Mouse (Mus musculus) lung, adult 2 months (tissue): ENCODE data around the gene Nos1ap.

Experiments
- CTCF ChIP-seq: fragments of 200-500 bp; IDR thresholded peaks from 2 replicates; pipeline ENCODE4 v1.5.1; 2011; ENCODE audit warnings: mild to moderate bottlenecking, low read length, control low read depth; ENCODE audit not compliant: insufficient read depth
- POLR2A ChIP-seq: fragments of 200-500 bp; IDR thresholded peaks from 2 replicates; pipeline ENCODE4 v1.6.1; 2011; ENCODE audit warnings: low read depth, mild to moderate bottlenecking, control low read depth, low read length, borderline replicate concordance; ENCODE audit errors: extremely low read depth

DNA sequence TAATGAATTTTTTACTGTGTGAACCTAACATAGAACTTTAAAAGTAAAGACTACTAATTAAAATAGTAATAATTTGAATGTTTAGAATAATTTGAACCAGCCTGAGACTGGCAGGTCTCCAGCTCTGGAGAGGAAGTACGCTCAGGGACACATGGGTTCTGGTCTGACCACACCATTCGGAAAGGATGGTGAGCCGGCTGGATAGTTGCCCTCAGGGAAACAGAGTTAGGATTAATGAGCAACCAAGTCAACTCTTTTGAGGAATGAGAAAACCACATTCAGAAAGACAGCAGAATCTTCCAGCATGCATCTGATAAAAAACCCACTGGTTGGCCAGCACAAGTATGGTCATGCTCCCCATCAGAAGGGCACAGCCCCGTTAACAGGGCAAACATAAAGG is 69.5 kb downstream of the Nos1ap start:
- no peak for TF ChIP-seq CTCF
- TF ChIP-seq POLR2A: no peak
